Comparison of ENCODE assay signal across 19 mouse cellular contexts in the genomic region with DNA sequence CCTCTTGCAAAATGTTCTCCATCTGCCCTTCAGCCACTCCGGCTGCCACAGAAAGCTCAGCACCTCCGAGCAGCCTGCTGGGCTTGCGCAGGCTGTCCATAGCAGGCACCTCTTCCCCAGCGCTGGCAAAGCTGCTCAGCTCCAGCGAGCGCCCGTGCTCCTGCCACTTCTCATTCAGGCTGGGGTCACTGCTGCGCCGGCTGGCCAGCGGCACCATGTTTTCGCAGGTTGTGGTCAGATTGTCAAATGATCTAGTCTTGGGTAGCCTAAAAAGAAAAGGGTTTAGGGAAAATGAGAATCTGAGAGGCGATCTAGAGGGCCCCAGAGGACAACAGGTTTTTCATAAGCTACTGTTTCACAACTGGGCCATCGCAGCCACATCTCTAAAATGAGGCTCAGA. TPM values are rescaled to one million over a fixed set of nuclear protein-coding genes. Genes with fewer than 3 reads are reported as not detected.
A peak's percentile ranks its signal among the peaks of the same experiment; 100 is the strongest.
DNase-seq lines count a peak whose midpoint lies in the region; ATAC-seq and TF ChIP-seq lines count a peak whose summit lies in the region.
"Had no signal": no experiment of that assay in that cellular context is flagged by ENCODE, and none has a peak within 500 bp of the region (broad histone marks: within the 10 kb centered on the region; RNA-seq: fewer than 3 reads in every experiment).

No protein-coding gene starts in this region.

- no peaks in the 10 kb centered on the region for H3K27me3 ChIP-seq in heart, embryonic 14.5 days (ENCODE audit: control insufficient read depth, insufficient read depth, low read length)
- H3K27me3 ChIP-seq in liver, embryonic 12.5 days (replicated peaks) = no peaks in the 10 kb centered on the region
- no peaks in the 10 kb centered on the region for H3K27me3 ChIP-seq in liver, embryonic 14.5 days (ENCODE audit: control insufficient read depth, insufficient read depth, low read length)
- H3K27me3 ChIP-seq: embryonic facial prominence, embryonic 12.5 days; forebrain, embryonic 13.5 days; hindbrain, embryonic 13.5 days had no signal

- H3K4me1 ChIP-seq in heart, embryonic 14.5 days (ENCODE audit: control insufficient read depth in 2 of 2, insufficient read depth in 2 of 2, low read length in 2 of 2) = peaks cover 2 to 5% of the 10 kb centered on the region in 2 experiments; a peak in 1 of 4 replicates
- H3K4me1 ChIP-seq in liver, embryonic 12.5 days = peaks cover 42% of the 10 kb centered on the region
- H3K4me1 ChIP-seq in liver, embryonic 14.5 days (replicated peaks; ENCODE audit: control insufficient read depth in 2 of 2, insufficient read depth in 2 of 2, low read length in 1 of 2) = peaks cover 24 to 32% of the 10 kb centered on the region in 2 experiments
- H3K4me1 ChIP-seq: embryonic facial prominence, embryonic 12.5 days had no signal

- no peak overlapping the region for H3K9ac ChIP-seq in heart, embryonic 14.5 days (ENCODE audit: low read length)
- H3K9ac ChIP-seq in liver, embryonic 12.5 days = peak overlapping the region; percentile 59
- peak overlapping the region; percentile 66 for H3K9ac ChIP-seq in liver, embryonic 14.5 days (replicated peaks)
- H3K9ac ChIP-seq: embryonic facial prominence, embryonic 12.5 days; forebrain, embryonic 13.5 days; forebrain, postnatal 0 days; hindbrain, embryonic 13.5 days had no signal

- no peak for DNase-seq in heart, postnatal 10 days
- no peak for DNase-seq in liver, embryonic 14.5 days (ENCODE audit: low read depth in 3 of 3, low spot score in 3 of 3)
- no peak for DNase-seq in neural tube, embryonic 10.5 days (ENCODE audit: extremely low spot score, low spot score)
- no peak for DNase-seq in gastrocnemius, adult 2 months
- DNase-seq: adrenal gland, postnatal 10 days; cerebellum, adult 11 months; cerebellum, adult 8-10 months; cerebellum, postnatal 14 days; forebrain, postnatal 0 days; gastrocnemius, postnatal 36 days; heart, adult 11 months had no signal

- intact Hi-C loops in heart, postnatal 10 days (cut with DNase I) = no loop called here
- intact Hi-C loops in gastrocnemius, adult 2 months (cut with DNase I) = no loop called here

- H3K9me3 ChIP-seq in heart, embryonic 14.5 days (ENCODE audit: control insufficient read depth, low read length) = no peaks in the 10 kb centered on the region
- no peaks in the 10 kb centered on the region for H3K9me3 ChIP-seq in liver, embryonic 12.5 days (replicated peaks)
- H3K9me3 ChIP-seq in liver, embryonic 14.5 days (ENCODE audit: control insufficient read depth, low read length) = no peaks in the 10 kb centered on the region
- H3K9me3 ChIP-seq: embryonic facial prominence, embryonic 12.5 days; forebrain, embryonic 13.5 days; G1E; hindbrain, embryonic 13.5 days had no signal

- 97% methylated on average over 13 of the region's 13 CpGs for WGBS in heart, embryonic 14.5 days
- 92% methylated on average over 13 of the region's 13 CpGs for WGBS in liver, embryonic 12.5 days (ENCODE audit: insufficient replicate concordance)
- 89% methylated on average over 13 of the region's 13 CpGs for WGBS in liver, embryonic 14.5 days (ENCODE audit: insufficient replicate concordance)

- H3K4me2 ChIP-seq in heart, embryonic 14.5 days (ENCODE audit: low read length) = no peak overlapping the region
- H3K4me2 ChIP-seq in liver, embryonic 12.5 days = peak overlapping the region; percentile 52
- H3K4me2 ChIP-seq in liver, embryonic 14.5 days (ENCODE audit: low read depth) = peak overlapping the region; percentile 45
- H3K4me2 ChIP-seq: embryonic facial prominence, embryonic 12.5 days; forebrain, embryonic 13.5 days; hindbrain, embryonic 13.5 days had no signal

- 0 out of 2 replicates have a peak, but pooled peaks have one; percentile 5 for ATAC-seq in heart, embryonic 14.5 days (ENCODE audit: insufficient number of reproducible peaks, insufficient read depth, low FRiP score, low read depth)
- no peak for ATAC-seq in liver, embryonic 12.5 days
- ATAC-seq in liver, embryonic 14.5 days (ENCODE audit: insufficient read depth) = no peak
- ATAC-seq: forebrain, embryonic 13.5 days had no signal

- TF ChIP-seq CTCF in liver, embryonic 14.5 days (IDR thresholded peaks at IDR 0.05; ENCODE audit: low read depth) = no peak
- TF ChIP-seq CTCF in gastrocnemius, adult 2 months (IDR thresholded peaks at IDR 0.05) = no peak

- no peak overlapping the region; a peak in 1 of 4 replicates for H3K27ac ChIP-seq in heart, embryonic 14.5 days (replicated peaks in 1 of 2; ENCODE audit: control insufficient read depth in 1 of 2, insufficient read depth in 1 of 2, low read depth in 2 of 2, low read length in 2 of 2)
- H3K27ac ChIP-seq in liver, embryonic 12.5 days = peak overlapping the region; percentile 97
- H3K27ac ChIP-seq in liver, embryonic 14.5 days = peak overlapping the region; percentile 96
- no peak overlapping the region for H3K27ac ChIP-seq in gastrocnemius, adult 2 months
- H3K27ac ChIP-seq: embryonic facial prominence, embryonic 12.5 days; hindbrain, embryonic 13.5 days; hindbrain, postnatal 0 days had no signal

- no peak overlapping the region for H3K4me3 ChIP-seq in heart, embryonic 14.5 days (ENCODE audit: control insufficient read depth in 1 of 2, insufficient read depth in 1 of 2, low read depth in 1 of 2, low read length in 2 of 2)
- H3K4me3 ChIP-seq in liver, embryonic 12.5 days = peak overlapping the region; percentile 8; the same call in 1 of the 2 replicates
- 0 out of 4 replicates have a peak overlapping the region, but pooled peaks of 1 of the 2 experiments have one; percentile 13 for H3K4me3 ChIP-seq in liver, embryonic 14.5 days (ENCODE audit: insufficient read depth in 1 of 2, low read depth in 2 of 2, low read length in 2 of 2)
- H3K4me3 ChIP-seq in gastrocnemius, adult 2 months = no peak overlapping the region
- H3K4me3 ChIP-seq: embryonic facial prominence, embryonic 12.5 days; forebrain, embryonic 13.5 days; hindbrain, embryonic 13.5 days had no signal

- H3K36me3 ChIP-seq in heart, embryonic 14.5 days (ENCODE audit: control insufficient read depth, insufficient read depth, low read length) = peaks cover 100% of the 10 kb centered on the region
- H3K36me3 ChIP-seq in liver, embryonic 12.5 days = peaks cover 100% of the 10 kb centered on the region
- H3K36me3 ChIP-seq in liver, embryonic 14.5 days (replicated peaks; ENCODE audit: control insufficient read depth, insufficient read depth, low read depth) = peaks cover 88% of the 10 kb centered on the region

- TF ChIP-seq EP300 in liver, embryonic 14.5 days (IDR thresholded peaks at IDR 0.05; ENCODE audit: low read depth) = no peak

RNA-seq across cellular contexts. Expression of a gene that starts 47.5 kb away (rescaled TPM):
- polyA plus RNA-seq in heart, embryonic 14.5 days (2014; fragmentation: Nextera tagmentation; extraction: Ambion mirVana) = 0.38 TPM in 1 of 2 replicates, not detected in the other
- total RNA-seq in heart, postnatal 10 days (2021) = not detected
- 0.67 and 0.77 TPM in 2 replicates for polyA plus RNA-seq in liver, embryonic 12.5 days (2016; fragmentation: Nextera tagmentation; extraction: Ambion mirVana)
- 0.11 and 0.32 TPM in 2 replicates for polyA plus RNA-seq in liver, embryonic 14.5 days (2012; rRNA removed)
- polyA plus RNA-seq in liver, embryonic 14.5 days (2014; fragmentation: Nextera tagmentation; extraction: Ambion mirVana) = 0.23 and 0.33 TPM in 2 replicates
- not detected for total RNA-seq in gastrocnemius, adult 2 months (2021)
- total RNA-seq: forebrain, postnatal 0 days; gastrocnemius, adult 18-20 months; gastrocnemius, postnatal 36 days; hindbrain, postnatal 0 days had no signal
- polyA plus RNA-seq: forebrain, postnatal 0 days; hindbrain, embryonic 13.5 days; hindbrain, postnatal 0 days had no signal

Comparison
In these comparisons a context has a peak if more than half of its experiments do, and no peak if none do; other contexts are left out.
1. H3K27ac ChIP-seq: peak in liver, embryonic 12.5 days (single experiment) and liver, embryonic 14.5 days (single experiment); none in heart, embryonic 14.5 days (0 of 2) and gastrocnemius, adult 2 months (single experiment).